Mouse (Mus musculus) left cerebral cortex, postnatal 4 days (tissue): ENCODE data around the gene 2300009A05Rik. TPM values are rescaled to one million over a fixed set of nuclear protein-coding genes. Genes with fewer than 3 reads are reported as not detected.
A peak's percentile ranks its signal among the peaks of the same experiment; 100 is the strongest.

Experiments
- DNase-seq: peaks from one replicate; pipeline ENCODE4 v3.0.0-alpha.2; 2022
- intact Hi-C: fragments of 180-260 bp; cut with DNase I; formaldehyde crosslinking; loops from one replicate; pipeline ENCODE4 v1.15.1; 2025
- total RNA-seq, 2 experiments: library from RNA; stranded (reverse); gene quantifications; 2 replicates each; pipeline ENCODE4 v1.2.3; 2021

2300009A05Rik gene
- 10 to 100 TPM; 21.5 to 24.5 TPM for total RNA-seq

DNA sequence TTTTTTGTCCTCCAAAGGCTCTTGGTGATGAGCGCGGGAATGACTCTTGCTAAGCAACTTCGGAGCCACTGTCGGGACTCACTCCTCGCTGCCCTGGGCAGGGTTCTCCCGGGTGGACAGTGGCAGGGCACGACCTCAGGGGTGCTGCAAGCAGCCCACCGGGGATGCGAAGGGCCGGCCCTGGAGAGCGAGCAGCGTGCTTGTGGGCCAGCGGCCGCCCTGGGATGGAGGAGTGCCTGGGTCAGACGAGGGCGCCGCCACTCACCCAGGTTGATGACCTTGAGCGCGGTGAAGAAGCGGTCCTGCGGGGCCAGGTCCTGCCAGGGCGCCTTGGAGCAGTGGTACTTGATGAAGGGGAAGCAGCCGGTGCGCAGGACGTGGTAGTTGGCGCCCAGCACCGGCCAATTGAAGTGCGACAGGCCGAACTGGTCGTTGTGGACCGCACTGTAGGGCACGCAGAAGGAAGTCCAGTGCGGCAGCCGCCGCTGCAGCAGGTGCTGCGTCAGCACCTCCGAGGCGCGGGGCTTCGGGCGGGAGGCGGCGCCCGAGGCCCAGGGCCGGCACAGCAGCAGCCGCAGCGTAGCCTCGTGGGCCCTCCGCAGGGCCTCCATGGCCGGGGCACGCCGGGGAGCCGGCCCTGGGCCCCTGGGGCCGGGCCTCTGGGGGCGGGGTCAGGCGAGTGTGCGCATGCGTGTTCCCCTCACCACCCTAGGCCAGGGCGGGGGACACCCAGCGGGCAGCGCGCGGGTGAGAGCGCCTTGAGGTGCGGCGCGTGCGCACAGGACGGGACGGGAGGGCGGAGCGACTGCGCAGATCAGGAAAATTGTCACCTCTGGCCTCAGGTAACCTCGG, at the start of gene 2300009A05Rik:
Gene 2300009A05Rik (minus strand): TSS at position 636 of the 852 bp plus-strand sequence.
- peak; percentile 89 for DNase-seq
- intact Hi-C loops, result loop anchor here (5.0 to 10.0 kb wide), 2 partner anchors 116 to 252 kb away; partner anchors contain the start of gene Skor1

DNA sequence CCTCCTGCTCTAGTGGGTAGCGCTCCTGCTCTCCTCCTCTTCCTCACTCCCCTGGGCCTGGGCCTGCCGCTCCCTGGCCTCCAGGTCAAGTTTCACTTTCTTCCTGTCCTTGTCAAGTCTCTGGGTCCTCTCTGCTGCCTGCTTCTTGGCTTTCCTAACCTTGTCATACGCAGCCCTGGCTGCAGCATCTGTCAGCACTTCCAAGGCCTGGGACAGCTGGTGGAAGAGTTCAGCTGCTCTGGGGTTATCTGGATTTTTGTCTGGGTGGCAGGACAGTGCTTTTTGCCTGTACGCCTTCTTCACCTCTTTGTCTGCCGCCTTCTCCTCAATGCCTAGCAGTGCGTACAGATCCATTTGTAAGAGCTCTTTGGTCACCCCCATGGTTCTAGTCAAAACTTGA, 44.6 kb upstream of the 2300009A05Rik start:
- intact Hi-C loops, result no loop called here
- DNase-seq, result no peak

DNA sequence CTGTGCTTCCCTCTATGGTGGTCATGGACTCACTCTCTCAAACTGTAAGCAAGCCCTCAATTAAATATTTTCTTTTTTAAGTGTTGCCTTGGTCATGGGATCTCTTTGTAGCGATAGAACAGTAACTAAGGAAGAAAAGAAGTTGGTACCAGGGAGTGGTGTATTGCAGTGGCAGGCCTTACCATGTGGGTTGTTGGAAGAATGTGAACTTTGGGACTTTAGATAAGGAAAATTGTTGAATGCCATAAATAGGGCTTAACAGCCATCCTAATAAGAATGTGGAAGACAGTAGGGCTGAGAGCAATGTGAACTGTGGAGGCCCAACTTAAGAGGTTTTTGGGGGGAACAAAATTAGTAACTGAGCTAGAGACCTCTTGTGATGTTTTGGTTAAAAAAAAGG, 31.6 kb upstream of the 2300009A05Rik start:
- intact Hi-C loops, result no loop called here
- DNase-seq, result no peak

DNA sequence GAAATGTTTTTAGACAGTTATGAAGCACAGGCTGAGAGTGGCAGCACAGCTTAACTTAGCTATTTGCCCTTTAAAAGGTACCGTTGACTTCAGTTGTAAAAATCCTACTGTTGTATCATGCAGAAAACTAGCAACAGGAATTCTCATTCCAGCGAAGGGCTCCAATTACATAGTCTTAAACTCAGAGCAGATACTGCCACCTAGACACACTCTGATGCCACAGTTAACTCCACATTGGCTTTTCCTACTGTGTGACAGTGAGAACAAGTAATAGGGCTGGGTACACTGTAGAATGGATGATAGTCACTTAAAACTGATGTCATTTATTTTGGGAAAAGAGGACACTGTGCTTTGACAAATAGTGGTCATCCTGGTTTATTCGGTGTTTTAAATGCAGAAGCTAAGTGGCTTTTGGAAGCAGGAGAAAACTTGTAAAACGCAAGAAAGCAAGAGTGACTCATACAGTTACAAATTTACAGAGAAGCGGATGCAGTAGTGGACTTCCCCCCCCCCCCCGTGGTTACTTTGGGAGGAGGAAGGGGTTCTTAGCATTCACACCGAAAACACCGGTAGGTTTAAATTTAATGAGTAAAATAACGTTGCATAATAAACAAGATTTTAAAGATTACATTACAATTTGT, 22.2 kb upstream of the 2300009A05Rik start:
- no peak for DNase-seq
- intact Hi-C loops, result no loop called here

DNA sequence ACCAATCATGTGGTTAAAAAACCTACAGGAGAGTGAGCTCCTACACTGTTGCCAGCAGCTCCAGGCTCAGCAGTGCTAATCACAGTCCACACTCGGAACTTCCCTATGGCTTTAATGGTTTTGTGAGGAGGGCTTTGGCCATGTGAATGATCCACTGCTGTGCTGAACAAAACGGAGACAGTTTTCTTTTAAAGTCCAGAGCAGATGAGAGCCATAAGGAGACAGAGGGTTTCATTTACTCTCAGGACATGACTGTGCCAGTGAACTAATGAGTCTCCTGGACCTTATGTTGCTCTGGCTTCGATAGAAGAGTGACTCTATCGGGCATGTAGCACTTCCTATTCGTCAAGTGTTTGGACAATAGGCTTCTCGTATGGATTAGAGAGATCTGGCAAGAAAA, 21.4 kb upstream of the 2300009A05Rik start:
- DNase-seq, result peak; percentile 47
- intact Hi-C loops, result no loop called here

DNA sequence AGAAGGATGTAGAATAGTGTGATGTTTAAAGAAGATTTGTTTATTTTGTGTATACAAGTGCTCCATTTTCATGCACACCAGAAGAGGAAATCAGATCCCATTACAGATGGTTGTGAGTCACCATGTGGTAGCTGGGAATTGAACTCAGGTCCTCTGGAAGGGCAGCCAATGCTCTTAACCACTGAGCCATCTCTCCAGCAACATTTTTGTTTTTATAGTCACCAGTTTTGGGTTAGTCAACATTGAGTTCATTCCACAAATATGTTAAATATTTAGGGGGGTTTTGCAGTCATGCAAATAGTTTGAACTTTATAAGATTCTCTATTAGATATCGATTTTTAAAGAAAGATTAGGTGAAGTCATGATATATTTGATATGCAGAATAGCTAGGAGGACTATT, 1.1 kb upstream of the 2300009A05Rik start:
- intact Hi-C loops, result no loop called here
- no peak for DNase-seq

DNA sequence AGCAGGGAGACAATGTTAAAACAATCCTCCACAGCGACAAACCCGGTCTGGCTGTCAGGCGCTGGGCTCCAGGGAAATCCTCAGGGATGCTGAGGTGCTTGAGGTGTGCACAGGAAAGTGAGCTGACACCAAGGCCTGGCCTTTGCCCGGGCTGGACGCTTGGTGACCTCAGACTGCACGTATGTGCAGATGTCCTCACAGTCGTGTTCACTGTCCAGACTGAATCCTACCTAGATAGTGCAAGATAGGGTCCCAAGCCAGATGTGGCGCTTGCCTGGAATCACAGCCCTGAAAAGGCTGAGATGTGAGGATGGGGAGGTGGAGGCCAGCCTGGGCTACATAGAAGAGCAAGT, 393 bp upstream of the 2300009A05Rik start:
- intact Hi-C loops, result loop anchor here (5.0 to 10.0 kb wide), 2 partner anchors 115 to 252 kb away; partner anchors contain the start of gene Skor1
- no peak for DNase-seq

DNA sequence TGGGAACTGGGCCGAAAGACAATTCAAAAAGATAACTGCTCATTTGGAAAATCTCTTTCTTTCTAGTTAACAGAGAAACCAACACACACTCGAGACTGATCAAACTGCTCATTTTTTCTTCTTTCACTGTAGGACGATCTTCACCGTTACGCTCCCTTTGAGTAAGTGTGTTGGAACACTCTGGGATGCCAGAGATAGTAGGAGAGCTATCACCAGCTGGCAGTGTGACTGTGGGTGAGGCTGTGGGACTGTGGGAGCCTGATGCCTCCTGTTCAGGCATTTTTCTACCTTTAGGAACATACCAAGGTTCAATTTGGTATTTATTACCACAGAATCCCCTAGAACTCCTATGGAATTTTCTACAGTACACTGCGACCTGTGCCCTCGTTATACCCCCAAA, 3.4 kb downstream of the 2300009A05Rik start:
- no peak for DNase-seq
- intact Hi-C loops, result loop anchor here (5.0 to 10.0 kb wide), 2 partner anchors 119 to 248 kb away; partner anchors contain the start of gene Skor1

DNA sequence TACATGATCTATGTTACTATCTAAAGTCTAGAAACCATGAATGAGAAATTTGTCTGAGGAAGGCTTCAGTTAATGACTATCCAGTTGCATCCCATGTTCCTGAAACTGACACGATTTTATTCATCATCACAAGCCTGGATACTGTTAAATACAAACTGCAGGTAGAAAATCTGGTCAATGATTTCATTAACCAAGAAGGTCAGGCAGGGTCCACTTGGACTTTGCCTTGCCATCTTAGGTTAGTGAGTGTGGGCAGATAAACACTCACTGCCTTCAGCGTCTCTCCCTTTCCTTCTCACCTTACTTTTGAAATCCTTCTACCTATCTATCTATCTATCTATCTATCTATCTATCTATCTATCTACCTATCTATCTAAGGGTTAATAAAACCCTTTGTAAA, 7.7 kb downstream of the 2300009A05Rik start:
- intact Hi-C loops, result loop anchor here (10.0 kb wide), 1 partner anchor 123 kb away; no protein-coding TSS in a partner anchor
- no peak for DNase-seq

DNA sequence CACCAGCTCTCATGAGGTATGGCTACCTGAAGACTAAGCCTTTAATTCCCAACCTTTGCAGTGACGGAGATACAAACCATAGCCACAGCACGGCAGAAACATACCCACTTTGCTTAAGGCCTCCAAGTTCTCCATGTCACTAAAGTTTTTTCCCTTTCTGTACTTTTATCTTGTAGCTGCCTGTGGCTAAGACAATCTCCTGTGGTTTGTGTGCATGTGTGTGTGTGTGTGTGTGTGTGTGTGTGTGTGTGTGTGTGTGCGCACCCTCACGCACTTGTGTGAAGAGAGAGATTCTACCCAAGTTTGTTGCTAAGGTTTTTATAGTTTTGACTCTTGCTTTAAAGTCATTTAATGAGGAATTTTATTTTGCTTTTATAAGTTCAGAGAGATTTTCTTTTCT, 16.3 kb downstream of the 2300009A05Rik start:
- no peak for DNase-seq
- intact Hi-C loops, result no loop called here

DNA sequence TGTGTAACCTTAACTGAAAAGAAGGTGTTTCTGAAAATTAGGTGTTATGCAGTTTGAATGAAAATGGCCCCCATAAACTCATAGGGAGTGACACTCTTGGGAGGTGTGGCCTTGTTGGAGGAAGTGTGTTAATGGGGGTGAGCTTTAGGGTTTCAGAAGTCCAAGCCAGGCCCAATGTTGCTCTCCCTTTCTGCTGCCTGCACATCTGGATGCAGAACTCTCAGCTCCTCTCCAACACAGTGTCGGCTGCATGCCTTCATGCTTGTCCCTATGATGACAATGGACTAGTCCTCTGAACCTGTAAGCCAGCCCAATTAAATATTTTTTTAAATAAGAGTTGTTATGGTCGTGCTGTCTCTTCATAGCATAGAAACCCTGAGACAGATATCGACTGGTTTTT, 18.7 kb downstream of the 2300009A05Rik start:
- intact Hi-C loops, result no loop called here

DNA sequence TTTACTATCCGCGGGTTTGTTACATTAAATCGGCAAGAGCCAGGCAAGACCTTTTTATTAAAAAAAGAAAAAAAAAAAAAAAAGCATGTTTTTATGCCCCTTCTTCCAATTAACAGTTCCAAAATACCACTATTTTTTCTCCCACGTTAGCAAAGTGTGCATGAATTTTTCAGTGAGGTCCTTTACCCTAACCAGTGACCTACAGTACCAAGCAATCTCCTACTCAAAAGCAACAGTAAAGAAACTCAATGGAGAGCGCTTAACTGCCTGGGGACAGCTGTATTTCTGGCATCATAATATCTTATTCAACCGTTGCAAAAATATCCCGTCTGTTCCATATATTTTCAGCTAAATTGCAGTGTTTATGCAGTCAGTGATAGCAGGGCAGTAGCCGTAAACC, 20.9 kb downstream of the 2300009A05Rik start:
- intact Hi-C loops, result no loop called here
- DNase-seq, result no peak

More for the DNA sequence above, 18.7 kb downstream of the 2300009A05Rik start:
- DNase-seq, result no peak

DNA sequence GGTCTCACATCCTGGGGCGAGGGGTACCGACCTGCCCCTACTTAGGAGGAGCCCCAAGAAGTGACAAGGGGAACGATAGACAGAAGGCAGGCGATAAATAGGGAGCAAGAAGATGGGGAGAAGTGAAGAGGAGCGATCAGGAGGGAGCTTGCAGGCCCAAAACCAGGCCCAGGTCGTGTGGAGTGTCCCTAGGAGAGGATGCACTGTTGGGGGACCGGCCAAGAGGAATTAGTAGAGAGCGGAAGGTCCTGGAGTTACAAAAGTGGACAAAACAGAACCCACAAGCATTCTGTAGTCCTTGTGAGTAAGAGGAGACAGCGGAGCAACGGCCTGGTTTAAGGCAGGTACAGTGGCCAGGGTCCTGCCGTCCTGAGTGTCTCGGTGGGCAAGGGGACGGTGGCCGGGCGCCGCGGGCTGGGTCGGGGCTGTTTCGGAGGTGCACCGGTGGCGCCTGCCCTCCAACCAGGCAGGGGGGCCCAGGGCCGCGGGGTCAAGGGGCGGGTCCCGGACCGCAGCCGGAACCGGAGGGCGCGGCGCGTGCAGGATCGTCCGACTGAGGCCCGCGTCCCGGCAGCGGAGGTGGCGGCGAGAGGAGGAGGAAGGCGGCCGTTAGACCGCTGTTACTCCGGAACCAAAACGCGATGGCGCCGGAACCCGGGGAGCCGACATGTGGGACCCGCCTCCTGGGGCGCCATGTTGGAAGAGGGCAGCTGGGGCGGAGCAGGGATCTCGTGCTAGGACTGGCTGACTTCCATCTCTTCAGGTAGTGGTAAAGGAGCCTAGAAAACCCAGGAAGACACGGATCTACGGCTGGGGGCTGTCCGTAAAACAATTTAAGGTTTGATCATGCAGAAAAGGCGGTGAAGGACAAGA, 21.5 kb downstream of the 2300009A05Rik start, which contains the start of gene Map2k5:
Gene Map2k5 (minus strand): TSS at position 633 of the 873 bp plus-strand sequence.
- intact Hi-C loops, result no loop called here
- peak; percentile 92 for DNase-seq

DNA sequence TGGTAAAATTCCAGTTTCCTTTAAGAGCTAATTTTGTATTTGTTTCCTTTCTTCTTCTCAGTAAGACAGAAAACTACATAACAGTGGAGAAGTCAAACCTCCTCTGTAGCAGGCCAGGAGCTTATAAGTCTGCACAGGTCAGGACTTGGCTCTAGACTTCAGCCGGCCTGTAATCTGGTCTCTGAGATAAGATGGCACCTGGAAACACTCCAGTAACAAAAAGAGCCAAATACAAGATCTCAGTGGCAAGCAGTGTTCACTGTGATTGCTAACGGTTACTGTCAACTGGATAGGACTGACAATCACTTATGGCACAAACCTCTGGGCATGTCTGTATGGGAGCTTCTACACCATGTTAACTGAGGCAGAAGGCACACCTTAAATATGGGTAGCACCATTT, 25.7 kb downstream of the 2300009A05Rik start:
- no peak for DNase-seq
- intact Hi-C loops, result no loop called here

DNA sequence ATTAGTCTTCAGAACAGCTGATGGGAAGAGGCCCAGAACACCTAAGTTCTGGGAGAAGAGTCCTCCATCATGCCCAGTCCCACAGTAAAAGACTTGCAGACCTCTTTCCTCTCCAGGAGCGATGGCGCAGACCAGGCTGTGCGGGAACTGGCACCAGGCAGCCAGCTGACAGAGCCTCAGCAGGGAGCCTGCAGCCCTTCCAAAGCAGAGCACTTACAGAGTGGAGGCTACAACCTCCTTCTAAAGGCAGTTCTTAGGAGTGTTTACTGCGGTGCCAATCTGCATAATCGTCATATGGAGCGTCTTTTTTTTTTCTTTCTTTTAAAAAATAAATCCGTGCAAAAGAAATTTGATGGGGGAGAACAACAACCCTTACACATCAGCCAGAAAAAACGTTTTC, 26.5 kb downstream of the 2300009A05Rik start:
- DNase-seq, result peak; percentile 49
- intact Hi-C loops, result no loop called here

DNA sequence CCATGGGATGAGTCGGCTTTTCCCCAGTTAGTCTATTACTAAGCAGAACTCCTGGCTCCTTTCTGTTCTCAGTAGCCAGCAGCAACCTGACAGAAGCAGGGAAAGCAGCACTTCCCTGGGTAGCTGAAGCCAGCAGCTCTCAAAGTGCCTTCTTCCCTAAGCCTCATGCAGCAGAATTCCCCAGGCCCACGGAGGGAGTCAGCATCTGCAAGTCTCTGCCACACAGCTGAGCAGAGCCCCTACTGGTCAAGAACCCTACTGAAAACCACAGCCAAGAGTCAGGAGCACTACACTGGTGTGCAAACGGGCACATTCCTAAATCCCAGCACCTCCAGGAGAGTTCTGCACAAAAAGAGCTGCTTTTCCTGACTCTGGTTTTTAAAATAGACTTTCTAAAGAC, 38.6 kb downstream of the 2300009A05Rik start:
- intact Hi-C loops, result no loop called here
- DNase-seq, result no peak

DNA sequence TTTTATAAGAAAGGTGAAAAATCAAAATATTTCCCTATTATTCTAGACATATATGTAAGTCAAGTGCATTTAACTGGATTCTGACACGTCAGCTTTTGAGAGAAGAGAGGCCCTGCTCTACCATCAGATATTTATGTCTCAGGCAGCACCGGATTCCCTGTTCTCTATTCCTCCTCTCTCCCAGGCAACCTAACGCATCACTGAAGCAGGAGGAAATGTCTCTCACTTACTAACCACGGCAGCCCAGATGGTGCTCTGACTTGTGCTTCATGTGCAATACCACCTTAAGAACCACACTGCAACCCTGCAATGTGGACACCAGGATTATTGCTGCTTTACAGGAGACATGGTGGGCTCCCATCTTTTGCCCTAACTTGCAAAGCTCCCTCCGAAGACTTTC, 40.0 kb downstream of the 2300009A05Rik start:
- DNase-seq, result no peak
- intact Hi-C loops, result no loop called here

DNA sequence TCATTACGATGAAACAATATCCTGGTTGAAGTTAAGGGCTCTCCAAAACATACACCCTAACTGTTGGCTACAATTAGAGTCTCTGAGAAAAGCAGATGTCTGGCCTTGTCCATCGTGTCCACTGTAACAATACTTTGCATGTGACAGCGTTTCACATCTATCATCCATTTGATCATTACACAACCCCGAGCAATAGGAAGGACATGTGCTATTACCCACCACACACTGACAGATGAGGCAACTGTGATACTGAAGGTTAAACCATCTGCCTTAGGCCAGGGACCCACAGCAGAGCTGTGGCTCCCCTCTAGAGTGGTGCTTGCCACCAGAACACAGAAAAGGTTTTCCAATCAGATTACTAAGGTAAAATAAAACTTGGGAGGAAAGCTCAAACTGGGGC, 42.3 kb downstream of the 2300009A05Rik start:
- no peak for DNase-seq
- intact Hi-C loops, result no loop called here

DNA sequence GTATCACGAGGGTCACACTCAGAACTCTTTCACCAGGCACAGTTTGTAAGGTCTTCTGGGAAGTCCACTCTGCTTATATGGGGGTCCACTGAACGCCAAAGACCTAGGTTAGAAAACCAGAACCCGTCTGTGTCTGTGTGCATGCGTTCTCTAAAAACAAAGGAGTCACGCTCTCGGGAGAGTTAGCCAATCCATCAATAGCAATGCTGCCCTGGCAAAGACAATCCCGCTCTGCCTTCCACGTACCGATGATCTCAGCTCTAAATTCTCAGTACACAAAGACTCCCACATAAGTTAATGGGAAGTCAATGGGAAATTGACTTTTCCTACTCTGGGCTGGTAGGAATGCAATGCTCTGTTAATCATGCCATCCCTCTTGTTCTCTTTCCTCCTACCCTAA, 42.8 kb downstream of the 2300009A05Rik start:
- intact Hi-C loops, result no loop called here
- DNase-seq, result no peak

DNA sequence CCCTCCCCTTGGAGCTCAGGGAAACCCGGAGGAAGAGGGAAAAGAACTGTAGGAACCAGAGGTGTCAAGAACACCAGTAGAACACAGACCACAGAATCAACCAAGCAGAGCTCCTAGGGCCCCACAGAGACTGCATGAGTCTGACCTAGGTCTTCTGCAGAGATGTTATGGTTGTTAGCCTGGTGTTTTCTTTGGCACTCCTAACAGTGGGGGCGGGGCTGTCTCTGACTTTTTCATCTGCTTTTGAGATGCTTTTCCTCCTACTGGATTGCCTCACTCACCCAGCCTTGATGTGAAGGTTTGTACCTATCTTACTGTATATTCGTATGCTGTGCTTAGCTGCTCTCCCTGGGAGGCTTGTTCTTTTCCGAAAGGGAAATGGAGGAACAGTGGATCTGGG, 44.9 kb downstream of the 2300009A05Rik start:
- intact Hi-C loops, result no loop called here
- DNase-seq, result no peak

DNA sequence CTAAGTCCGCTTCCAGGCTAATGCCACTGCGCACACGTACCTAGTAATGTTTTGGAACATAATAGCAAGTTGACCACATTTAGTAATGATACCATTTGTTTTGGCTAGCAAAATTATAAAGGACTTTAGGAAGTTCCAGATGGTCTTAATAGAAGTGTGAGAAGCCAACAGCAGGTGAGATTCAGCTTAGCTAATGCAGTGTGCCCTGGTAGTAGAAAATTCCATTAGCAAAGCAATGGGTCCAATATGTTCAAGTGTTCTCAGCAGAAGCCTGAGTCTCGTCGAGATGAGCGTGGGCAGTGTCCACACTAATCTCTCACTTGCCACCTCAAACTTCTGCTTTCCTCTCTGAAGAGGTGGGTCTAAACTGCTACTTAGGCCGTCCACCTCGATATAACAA, 49.0 kb downstream of the 2300009A05Rik start:
- DNase-seq, result no peak
- intact Hi-C loops, result no loop called here
